Mouse (Mus musculus): ENCODE data around the gene Padi1.

- TF ChIP-seq TAL1 (IDR thresholded peaks at IDR 0.05; ENCODE audit: low read length) (no peak), GATA1 (IDR thresholded peaks at IDR 0.05; ENCODE audit: low read length) (no peak)
These were observed 13.8 kb downstream of the Padi1 start for GRCm38 (mm10) chr4:140831808-140832207.

All from erythroblast, embryonic 14.5 days (primary cell).